Mouse (Mus musculus) MEL (cell line): ENCODE data around the gene Cpsf6. TPM values are rescaled to one million over a fixed set of nuclear protein-coding genes. Genes with fewer than 3 reads are reported as not detected.

Experiments
- DNase-seq: peaks from one replicate; pipeline ENCODE4 v3.0.0; 2011; ENCODE audit warnings: low read depth, low spot score
- H3K27ac ChIP-seq: 2 replicates; pipeline ENCODE4 v1.5.1; 2012; ENCODE audit warnings: low read depth, mild to moderate bottlenecking, control low read depth, low read length, moderate library complexity; ENCODE audit not compliant: control insufficient read depth
- H3K27me3 ChIP-seq, 2 experiments: fragments of 150-350 bp in 1 of 2; sonication (generic) in 1 of 2; 2 replicates each; pipeline ENCODE4 v1.6.1; 2012; ENCODE audit warnings: low read length in 2 of 2, mild to moderate bottlenecking in 2 of 2, improper control_type of control experiment in 1 of 2, moderate library complexity in 1 of 2; ENCODE audit not compliant: insufficient read depth in 2 of 2, control insufficient read depth in 1 of 2
- H3K36me3 ChIP-seq, 2 experiments: 2 replicates each; pipeline ENCODE4 v1.6.1; 2012 to 2014; ENCODE audit warnings: low read length in 2 of 2, improper control_type of control experiment in 1 of 2, inconsistent platforms in 1 of 2, mild to moderate bottlenecking in 1 of 2; ENCODE audit not compliant: insufficient read depth in 2 of 2, control insufficient read depth in 1 of 2
- H3K4me1 ChIP-seq, 2 experiments: fragments of 150-350 bp in 1 of 2; sonication (generic) in 1 of 2; 2 replicates each; pipeline ENCODE4 v1.6.1; 2012; ENCODE audit warnings: low read length in 2 of 2, improper control_type of control experiment in 1 of 2, mild to moderate bottlenecking in 1 of 2; ENCODE audit not compliant: insufficient read depth in 2 of 2, control insufficient read depth in 1 of 2
- H3K4me3 ChIP-seq, 2 experiments: fragments of 150-350 bp in 1 of 2; sonication (generic) in 1 of 2; 2 replicates each; pipeline ENCODE4 v1.5.1; 2012; ENCODE audit warnings: low read depth in 2 of 2, low read length in 2 of 2, mild to moderate bottlenecking in 2 of 2, moderate library complexity in 2 of 2, control low read depth in 1 of 2, improper control_type of control experiment in 1 of 2; ENCODE audit not compliant: control insufficient read depth in 1 of 2, insufficient read depth in 1 of 2
- H3K79me2 ChIP-seq: 2 replicates; pipeline ENCODE4 v1.6.1; 2012; ENCODE audit warnings: mild to moderate bottlenecking, low read length, moderate library complexity; ENCODE audit not compliant: control insufficient read depth, poor library complexity, insufficient read depth
- H3K9ac ChIP-seq: 2 replicates; pipeline ENCODE4 v1.6.1; 2012; ENCODE audit warnings: low read depth, mild to moderate bottlenecking, control low read depth, low read length, moderate library complexity; ENCODE audit not compliant: control insufficient read depth, poor library complexity, severe bottlenecking
- H3K9me3 ChIP-seq: fragments of 150-350 bp; sonication (generic); replicated peaks from 2 replicates; pipeline ENCODE4 v1.6.1; 2012; ENCODE audit warnings: mild to moderate bottlenecking, low read length, improper control_type of control experiment, moderate library complexity; ENCODE audit not compliant: insufficient read depth
- BHLHE40 ChIP-seq: IDR thresholded peaks from 2 replicates; pipeline ENCODE4 v1.6.1; 2012; ENCODE audit warnings: low read depth, mild to moderate bottlenecking, inconsistent platforms, low read length, improper control_type of control experiment, borderline replicate concordance
- E2F4 ChIP-seq: IDR thresholded peaks from 2 replicates; pipeline ENCODE4 v1.6.1; 2011; ENCODE audit warnings: low read depth, low read length, improper control_type of control experiment, borderline replicate concordance
- ELF1 ChIP-seq: IDR thresholded peaks from 2 replicates; pipeline ENCODE4 v1.6.1; 2014; ENCODE audit warnings: low read depth, mild to moderate bottlenecking, inconsistent platforms, low read length, improper control_type of control experiment, moderate library complexity
- HCFC1 ChIP-seq: IDR thresholded peaks from 2 replicates; pipeline ENCODE4 v1.6.1; 2012; ENCODE audit warnings: low read depth, mild to moderate bottlenecking, inconsistent platforms, low read length, improper control_type of control experiment, moderate library complexity
- JUND ChIP-seq: IDR thresholded peaks from 2 replicates; pipeline ENCODE4 v1.6.1; 2011; ENCODE audit warnings: low read depth, mild to moderate bottlenecking, improper control_type of control experiment, low read length
- MAX ChIP-seq: IDR thresholded peaks from 2 replicates; pipeline ENCODE4 v1.6.1; 2011; ENCODE audit warnings: low read length, improper control_type of control experiment
- MAZ ChIP-seq: IDR thresholded peaks from 2 replicates; pipeline ENCODE4 v1.6.1; 2012; ENCODE audit warnings: low read depth, mild to moderate bottlenecking, inconsistent platforms, low read length, improper control_type of control experiment
- MYB ChIP-seq: IDR thresholded peaks from 2 replicates; pipeline ENCODE4 v1.6.1; 2011; ENCODE audit warnings: mild to moderate bottlenecking, low read depth, low read length, improper control_type of control experiment
- MYC ChIP-seq: IDR thresholded peaks from 2 replicates; pipeline ENCODE4 v1.6.1; 2011; ENCODE audit warnings: low read depth, mild to moderate bottlenecking, low read length, improper control_type of control experiment, moderate library complexity
- NELFE ChIP-seq: IDR thresholded peaks from 2 replicates; pipeline ENCODE4 v1.6.1; 2011; ENCODE audit warnings: low read depth, low read length, improper control_type of control experiment
- NRF1 ChIP-seq: IDR thresholded peaks from 2 replicates; pipeline ENCODE4 v1.6.1; 2014; ENCODE audit warnings: low read depth, mild to moderate bottlenecking, inconsistent platforms, low read length, improper control_type of control experiment, moderate library complexity; ENCODE audit not compliant: poor library complexity, insufficient read depth, severe bottlenecking
- RCOR1 ChIP-seq: IDR thresholded peaks from 2 replicates; pipeline ENCODE4 v1.6.1; 2012; ENCODE audit warnings: low read depth, mild to moderate bottlenecking, inconsistent platforms, low read length, improper control_type of control experiment
- SMC3 ChIP-seq: IDR thresholded peaks from 2 replicates; pipeline ENCODE4 v1.6.1; 2011; ENCODE audit warnings: low read depth, low read length, improper control_type of control experiment
- UBTF ChIP-seq: IDR thresholded peaks from 2 replicates; pipeline ENCODE4 v1.6.1; 2012; ENCODE audit warnings: low read depth, mild to moderate bottlenecking, inconsistent platforms, low read length, improper control_type of control experiment, moderate library complexity, borderline replicate concordance; ENCODE audit not compliant: insufficient read depth
- USF2 ChIP-seq, 2 experiments: IDR thresholded peaks; 2 replicates each; pipeline ENCODE4 v1.6.1; 2011 to 2012; ENCODE audit warnings: improper control_type of control experiment in 2 of 2, low read length in 2 of 2, borderline replicate concordance in 1 of 2, inconsistent platforms in 1 of 2, low read depth in 1 of 2, mild to moderate bottlenecking in 1 of 2; ENCODE audit not compliant: insufficient read depth in 1 of 2
- ZMIZ1 ChIP-seq: IDR thresholded peaks from 2 replicates; pipeline ENCODE4 v1.6.1; 2012; ENCODE audit warnings: low read depth, mild to moderate bottlenecking, inconsistent platforms, low read length, improper control_type of control experiment, moderate library complexity
- polyA plus RNA-seq, 2 experiments: library from polyadenylated mRNA; stranded (reverse) in 1 of 2; unstranded in 1 of 2; fragments of >175 nt in 1 of 2; fragments of >200 nt in 1 of 2; gene quantifications; 2 replicates each; pipeline versions ENCODE4 v1.2.1 to v1.2.4; 2012; ENCODE audit warnings: low replicate concordance in 2 of 2, low read depth in 1 of 2; ENCODE audit not compliant: insufficient read length in 2 of 2, insufficient read depth in 1 of 2, missing spikeins in 1 of 2
- total RNA-seq: library from RNA; depleted of rRNA; stranded (reverse); fragments of 300-350 nt; gene quantifications from 2 replicates; pipeline ENCODE4 v1.2.3, GENCODE M21; 2012

Cpsf6 gene
- total and polyA plus RNA-seq, 3 experiments, result 85.7 to 88.2 TPM; not detected in 1

DNA sequence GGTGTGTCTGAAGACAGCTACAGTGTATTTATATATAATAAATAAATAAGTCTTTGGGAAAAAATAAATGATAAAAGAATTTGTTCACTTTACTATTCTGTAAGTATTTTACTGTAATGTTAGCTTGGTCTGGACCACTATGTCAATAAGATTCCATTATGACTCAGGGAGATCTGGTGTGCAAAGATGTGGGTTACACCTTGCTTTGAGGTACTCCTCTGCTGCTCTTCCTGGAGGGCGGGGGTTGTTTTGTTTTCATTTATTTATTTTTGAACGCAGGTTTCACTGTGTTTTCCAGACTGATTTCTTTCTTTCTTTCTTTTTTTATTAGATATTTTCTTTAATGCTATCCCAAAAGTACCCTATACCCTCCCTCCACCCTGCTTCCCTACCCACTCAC, 12.0 kb upstream of the Cpsf6 start:
- Histone ChIP-seq H3K4me3 (no peak overlapping the region), H3K9me3 (no peaks in the 10 kb centered on the region), H3K36me3 (no peaks in the 10 kb centered on the region), H3K4me1 (peaks cover 0 to 4% of the 10 kb centered on the region in 2 experiments; a peak in 1 of 4 replicates), H3K27ac (no peak overlapping the region)
- no peak for TF ChIP-seq RCOR1
- TF ChIP-seq, all 39 proteins: peak for 0
- Histone ChIP-seq H3K79me2 (no peaks in the 10 kb centered on the region), H3K9ac (no peak overlapping the region), H3K27me3 (no peaks in the 10 kb centered on the region)
- DNase-seq, result no peak

DNA sequence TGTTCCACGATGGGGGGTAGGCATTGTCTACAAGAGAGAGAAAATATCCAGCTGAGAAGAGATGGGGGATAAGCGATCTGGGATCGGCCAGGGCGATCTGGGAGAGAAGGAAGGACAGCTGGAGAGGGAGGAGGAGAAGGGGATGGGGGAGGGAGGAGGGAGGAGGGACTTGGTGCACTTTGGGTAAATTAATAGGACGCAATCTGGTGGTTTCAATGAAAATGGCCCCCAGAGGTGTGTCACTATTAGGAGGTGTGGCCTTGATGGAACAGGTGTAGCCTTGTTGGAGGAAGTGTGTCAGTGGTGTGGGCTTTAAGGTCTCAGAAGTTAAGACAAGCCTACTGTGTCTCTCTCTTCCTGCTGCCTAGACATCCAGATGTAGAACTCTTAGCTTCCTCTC, 11.2 kb upstream of the Cpsf6 start:
- no peak overlapping the region for H3K9ac ChIP-seq
- H3K27ac ChIP-seq, result no peak overlapping the region
- no peaks in the 10 kb centered on the region for H3K9me3 ChIP-seq
- no peaks in the 10 kb centered on the region for H3K27me3 ChIP-seq
- DNase-seq, result no peak
- no peak overlapping the region for H3K4me3 ChIP-seq
- H3K36me3 ChIP-seq, result no peaks in the 10 kb centered on the region
- no peaks in the 10 kb centered on the region for H3K79me2 ChIP-seq
- peaks cover 0 to 4% of the 10 kb centered on the region in 2 experiments; a peak in 1 of 4 replicates for H3K4me1 ChIP-seq
- TF ChIP-seq USF2 (IDR thresholded peaks at IDR 0.05; ENCODE audit: borderline replicate concordance in 1 of 2, insufficient read depth in 1 of 2, low read depth in 1 of 2, low read length in 2 of 2) (no peak), SMC3 (no peak), MAZ (no peak), HCFC1 (no peak), UBTF (no peak), MYC (no peak), BHLHE40 (no peak), JUND (no peak), ZMIZ1 (no peak), MAX (no peak), NRF1 (no peak), E2F4 (no peak), ELF1 (no peak), MYB (no peak), NELFE (no peak)
